Mouse (Mus musculus) thymus, adult 18-20 months (tissue): ENCODE measurements around the gene St3gal5.

Source experiments
- DNase-seq, 2 experiments: peaks; one replicate each; pipeline ENCODE4 v3.0.0; 2022; ENCODE audit warnings: mixed read lengths in 2 of 2

The St3gal5 gene

DNA sequence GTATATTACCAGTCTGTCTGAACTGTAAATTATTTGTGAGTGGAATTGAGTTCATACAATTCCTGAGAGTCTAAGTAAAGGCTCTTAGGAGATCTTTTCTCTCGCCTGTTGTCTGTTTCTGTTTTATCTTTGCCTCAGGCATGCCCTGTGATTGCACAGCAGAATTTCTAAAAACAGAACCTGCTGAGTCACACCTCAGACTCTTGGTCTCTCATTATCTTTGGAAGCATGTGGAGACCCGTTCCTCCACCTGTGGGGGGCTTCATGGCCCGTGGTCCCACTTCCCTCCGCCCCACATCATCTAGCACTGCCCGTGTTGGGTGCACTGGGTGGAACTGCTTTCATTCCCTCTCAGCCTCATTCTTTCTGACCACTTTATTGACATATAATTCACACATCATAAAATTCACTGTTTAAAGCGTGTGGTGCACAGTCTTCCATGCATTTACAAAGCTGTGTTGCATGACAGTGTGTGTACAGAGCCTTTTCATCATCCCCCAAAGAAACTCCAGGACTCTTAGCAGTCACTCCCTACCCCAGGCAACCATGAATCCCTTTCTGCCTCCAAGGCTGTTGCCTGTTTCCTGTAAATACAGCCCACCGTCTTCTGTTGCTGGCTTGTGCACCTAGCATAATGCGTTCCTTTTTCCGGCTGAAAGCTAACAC is 37.6 kb downstream of the St3gal5 start:
- DNase-seq, result no peak

DNA sequence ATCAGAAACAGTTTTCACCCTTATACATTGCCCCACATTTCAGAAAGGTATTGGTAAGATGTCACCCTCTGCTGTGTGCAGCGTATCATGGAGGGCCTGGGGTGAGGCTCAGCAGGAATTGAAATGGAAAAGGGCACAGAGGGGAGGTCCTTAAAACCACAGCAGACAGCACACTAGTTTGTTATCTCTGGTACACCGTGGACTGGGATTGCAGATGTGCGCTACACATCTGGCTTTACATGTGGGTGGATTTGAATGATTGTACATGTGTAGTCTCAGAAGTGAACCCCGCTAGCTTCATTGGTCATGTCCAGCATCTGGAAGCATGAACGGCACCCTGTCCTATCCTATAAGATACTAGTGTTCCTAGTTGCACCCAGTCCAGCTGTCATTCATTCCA is 38.6 kb downstream of the St3gal5 start:
- DNase-seq, result no peak

DNA sequence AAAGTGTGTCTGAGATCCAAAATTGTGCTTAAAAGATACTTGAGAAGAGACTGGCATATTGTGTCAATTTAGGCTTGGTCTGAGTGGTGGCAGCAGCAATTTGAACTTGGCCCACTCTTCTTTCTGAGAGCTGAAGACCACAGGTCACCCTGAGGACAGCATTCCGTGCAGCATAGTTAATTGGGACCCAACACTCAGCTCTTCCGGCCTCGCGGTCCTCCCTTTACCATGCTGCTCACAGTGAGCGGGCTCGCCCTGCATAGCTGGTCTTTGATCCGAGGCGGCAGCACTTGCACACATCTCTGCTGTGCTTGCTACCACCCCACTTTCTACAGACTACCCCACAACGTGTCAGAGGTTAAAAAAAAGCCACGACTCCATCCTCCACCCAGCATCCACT is 39.2 kb downstream of the St3gal5 start:
- DNase-seq, result no peak

GRCm38 (mm10) chr6:72139508-72140193 is 42.3 kb downstream of the St3gal5 start:
- DNase-seq, result no peak

- DNase-seq, result no peak
These were observed 43.0 kb downstream of the St3gal5 start for GRCm38 (mm10) chr6:72140371-72140770.

GRCm38 (mm10) chr6:72141191-72141590 is 43.8 kb downstream of the St3gal5 start:
- no peak for DNase-seq

DNA sequence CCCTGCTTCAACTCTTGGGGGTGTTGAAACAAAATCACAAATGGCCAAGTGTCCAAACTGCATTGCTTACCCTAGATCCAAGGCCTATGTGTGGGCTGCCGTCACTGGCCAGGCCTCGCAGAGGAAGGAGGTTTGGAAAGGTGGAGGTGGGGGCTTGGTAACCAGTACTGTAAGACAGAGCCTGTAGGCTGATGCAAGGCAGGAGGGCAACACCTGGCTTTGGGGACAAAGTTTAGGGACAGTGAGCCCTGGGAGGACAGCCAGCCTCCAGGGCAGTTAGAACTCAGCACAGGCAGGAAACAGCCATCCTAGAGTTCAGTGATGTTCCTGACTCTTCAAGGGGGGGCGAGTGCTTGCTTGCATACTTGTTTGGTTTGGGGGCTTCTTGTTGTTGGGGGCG is 45.2 kb downstream of the St3gal5 start:
- no peak for DNase-seq

DNA sequence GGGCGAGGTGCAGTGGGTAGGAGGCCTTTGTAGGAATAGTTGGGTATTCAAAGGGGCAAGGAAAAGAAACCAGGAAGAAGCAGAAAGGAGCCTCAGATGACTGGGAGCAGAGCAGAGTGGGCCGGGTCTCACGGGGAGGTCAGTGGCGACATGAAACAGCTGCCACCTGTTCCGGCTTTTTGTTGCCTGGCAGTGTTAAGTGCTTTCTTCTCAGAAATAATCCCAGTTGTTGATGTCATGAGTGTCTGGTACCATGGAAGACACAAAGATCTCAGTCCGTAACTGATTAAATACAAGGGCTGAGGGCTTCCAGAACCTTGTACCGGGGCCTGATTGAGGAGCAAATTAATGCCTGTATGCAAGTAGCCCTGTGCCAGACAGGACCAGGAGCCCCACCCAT is 47.0 kb downstream of the St3gal5 start:
- DNase-seq, result no peak

DNA sequence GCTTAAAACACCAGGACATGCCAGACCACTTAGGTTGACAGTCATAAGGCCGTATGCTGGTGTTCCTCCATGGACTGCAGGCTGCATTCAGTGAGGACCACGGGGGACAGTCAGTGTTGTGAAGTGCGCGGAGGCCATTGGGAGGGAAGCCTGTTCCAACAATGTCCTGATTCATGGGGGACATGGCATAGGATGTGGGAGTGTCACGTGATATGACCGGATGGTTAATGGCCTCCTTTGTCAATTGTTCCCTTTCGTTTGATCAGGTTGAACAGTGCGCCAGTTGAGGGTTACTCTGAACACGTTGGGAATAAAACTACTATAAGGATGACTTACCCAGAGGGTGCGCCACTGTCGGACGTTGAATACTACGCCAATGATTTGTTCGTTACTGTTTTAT is 49.4 kb downstream of the St3gal5 start:
- no peak for DNase-seq

GRCm38 (mm10) chr6:72148721-72149120 is 51.3 kb downstream of the St3gal5 start:
- no peak for DNase-seq

- no peak for DNase-seq
These were observed 52.4 kb downstream of the St3gal5 start for GRCm38 (mm10) chr6:72149797-72150196.

DNA sequence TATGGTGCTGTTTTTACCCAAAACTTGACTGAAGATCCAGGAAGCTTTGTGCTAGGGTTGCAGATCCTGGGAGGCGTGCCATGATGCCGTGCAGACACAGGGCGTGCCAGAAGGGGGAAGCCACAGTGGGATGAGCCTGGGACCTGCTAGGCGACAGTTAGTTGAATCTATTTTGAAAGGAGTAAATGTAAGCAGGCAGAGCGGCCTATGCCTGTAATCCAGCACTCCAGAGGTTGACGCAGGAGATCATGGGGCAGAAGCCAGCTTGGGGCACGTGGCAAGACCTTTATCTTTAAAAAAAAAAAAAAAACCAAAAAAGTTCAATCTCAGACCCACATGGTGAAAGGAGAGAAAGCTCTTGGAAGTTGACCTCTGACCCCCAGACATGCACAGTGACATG is 55.3 kb downstream of the St3gal5 start:
- no peak for DNase-seq

DNA sequence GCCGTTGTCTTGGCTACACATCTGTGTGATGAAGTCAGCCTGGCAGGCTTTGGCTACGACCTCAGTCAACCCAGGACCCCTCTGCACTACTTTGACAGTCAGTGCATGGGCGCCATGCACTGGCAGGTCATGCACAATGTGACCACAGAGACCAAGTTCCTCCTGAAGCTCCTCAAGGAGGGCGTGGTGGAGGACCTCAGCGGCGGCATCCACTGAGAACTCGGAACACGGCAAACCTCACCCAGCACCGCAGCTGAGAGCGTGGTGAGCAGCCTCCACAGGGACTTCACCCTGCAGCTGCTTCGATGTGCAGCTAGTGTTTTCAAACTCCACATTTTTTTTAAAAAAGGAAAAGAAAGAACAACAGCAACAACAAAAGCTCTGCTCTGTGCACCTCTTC is 56.1 kb downstream of the St3gal5 start:
- DNase-seq, result peak; percentile 21 to 22

GRCm38 (mm10) chr6:72154008-72154407 is 56.6 kb downstream of the St3gal5 start:
- peak; percentile 15 to 22 for DNase-seq

DNA sequence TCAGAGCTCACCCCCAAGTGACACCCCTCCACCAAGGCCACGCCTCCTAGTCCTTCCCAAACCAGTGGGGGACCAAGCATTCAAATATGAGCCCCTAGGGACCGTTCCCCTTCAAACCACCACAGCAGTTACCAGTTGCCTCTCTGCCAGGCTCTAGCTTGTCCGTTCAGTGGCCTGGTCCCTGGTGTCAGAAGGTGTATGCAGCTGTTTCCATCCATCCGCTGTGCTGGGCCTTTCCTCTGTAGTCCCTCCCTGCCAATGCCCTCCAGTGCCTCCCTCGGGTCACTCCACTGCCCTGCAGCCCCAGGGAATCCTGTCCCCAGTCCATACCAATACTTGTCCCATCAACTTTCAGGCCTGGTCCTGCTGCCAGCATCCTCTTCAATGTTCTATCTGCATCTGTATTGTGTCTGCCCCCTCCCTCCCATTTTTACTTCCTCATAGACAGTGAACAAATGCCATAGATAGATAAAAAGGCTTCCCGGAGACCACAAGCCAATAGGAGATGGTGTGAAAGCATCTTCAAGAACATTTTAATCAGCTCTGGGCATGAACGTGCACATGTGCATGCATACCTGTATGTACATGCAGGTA is 57.6 kb downstream of the St3gal5 start:
- no peak for DNase-seq

- no peak for DNase-seq
These were observed 58.3 kb downstream of the St3gal5 start for GRCm38 (mm10) chr6:72155649-72156048.

GRCm38 (mm10) chr6:72158966-72159764 is 61.8 kb downstream of the St3gal5 start:
- DNase-seq, result no peak

- DNase-seq, result no peak
These were observed 62.5 kb downstream of the St3gal5 start for GRCm38 (mm10) chr6:72159861-72160395.

GRCm38 (mm10) chr6:72160991-72161390 is 63.6 kb downstream of the St3gal5 start:
- no peak for DNase-seq

- no peak for DNase-seq
These were observed 64.4 kb downstream of the St3gal5 start for GRCm38 (mm10) chr6:72161751-72162150.

DNA sequence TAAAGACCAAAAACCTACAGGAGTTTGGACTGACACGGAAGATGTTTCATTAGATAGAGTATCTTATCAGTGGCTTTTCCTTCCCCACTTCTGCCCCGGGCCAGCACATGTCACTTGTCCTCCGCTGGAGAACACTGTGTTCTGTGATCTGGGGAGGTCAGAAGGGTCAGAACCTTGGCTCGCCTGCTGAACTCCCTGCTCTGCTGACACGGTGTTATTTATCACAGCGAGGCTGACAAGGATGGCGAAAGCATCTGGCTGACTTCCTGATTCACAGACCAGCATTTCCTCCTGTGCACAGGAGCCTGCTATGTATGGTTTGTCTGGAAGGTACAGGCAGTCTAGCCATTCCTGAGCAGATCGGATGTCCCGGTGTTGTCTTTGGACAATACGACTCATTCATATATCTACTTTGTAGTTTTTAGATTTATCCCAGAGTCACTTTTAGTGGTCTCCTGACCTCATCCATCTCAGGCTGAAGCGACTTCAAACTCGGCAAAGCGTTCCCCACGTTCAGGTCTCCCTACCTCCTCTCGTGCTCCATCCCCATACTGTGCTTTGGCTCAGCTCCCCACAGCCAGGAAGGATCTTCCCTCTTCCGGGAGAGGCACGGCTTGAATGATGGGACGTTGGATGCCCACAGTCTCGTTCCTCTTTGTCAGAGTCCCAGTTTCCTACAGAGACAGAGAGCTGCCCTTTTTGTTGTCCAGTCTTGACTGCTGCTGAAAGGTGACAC is 64.9 kb downstream of the St3gal5 start:
- DNase-seq, result no peak
